Mouse (Mus musculus): Measurements from ENCODE around the gene Krt222.
"Not testable (repeated sequence)": the region's sequence is repeated elsewhere in the genome, so short reads cannot be mapped to it uniquely, and the experiment has no call there.

Krt222 gene

GRCm38 (mm10) chr11:99243820-99244374 is at the start of gene Krt222:
TSS of gene Krt222 (minus strand) at chr11:99244085.
- DNase-seq (ENCODE audit: low read depth in 2 of 2, low spot score in 2 of 2) = no peak

GRCm38 (mm10) chr11:99292846-99293245 is 49.0 kb upstream of the Krt222 start:
- DNase-seq (ENCODE audit: low read depth in 2 of 2, low spot score in 2 of 2) = peak; percentile 34 to 59

GRCm38 (mm10) chr11:99284833-99285312 is 41.0 kb upstream of the Krt222 start, which contains the start of gene Krt24:
TSS of gene Krt24 (minus strand) at chr11:99285262.
- DNase-seq (ENCODE audit: low read depth in 2 of 2, low spot score in 2 of 2) = no peak

GRCm38 (mm10) chr11:99284011-99284410 is 40.1 kb upstream of the Krt222 start:
- no peak for DNase-seq (ENCODE audit: low read depth in 2 of 2, low spot score in 2 of 2)

GRCm38 (mm10) chr11:99283334-99283733 is 39.4 kb upstream of the Krt222 start:
- DNase-seq (ENCODE audit: low read depth in 2 of 2, low spot score in 2 of 2) = no peak

- no peak for DNase-seq (ENCODE audit: low read depth in 2 of 2, low spot score in 2 of 2)
Measured at GRCm38 (mm10) chr11:99281116-99281515, 37.2 kb upstream of the Krt222 start.

- DNase-seq (ENCODE audit: low read depth in 2 of 2, low spot score in 2 of 2) = no peak
Measured at GRCm38 (mm10) chr11:99279986-99280385, 36.1 kb upstream of the Krt222 start.

- DNase-seq (ENCODE audit: low read depth in 2 of 2, low spot score in 2 of 2) = no peak
Measured at GRCm38 (mm10) chr11:99276786-99277185, 32.9 kb upstream of the Krt222 start.

GRCm38 (mm10) chr11:99275624-99276023 is 31.7 kb upstream of the Krt222 start:
- no peak for DNase-seq (ENCODE audit: low read depth in 2 of 2, low spot score in 2 of 2)

GRCm38 (mm10) chr11:99272721-99273120 is 28.8 kb upstream of the Krt222 start:
- DNase-seq (ENCODE audit: low read depth in 2 of 2, low spot score in 2 of 2) = no peak

GRCm38 (mm10) chr11:99269192-99269591 is 25.3 kb upstream of the Krt222 start:
- no peak for DNase-seq (ENCODE audit: low read depth in 2 of 2, low spot score in 2 of 2)

GRCm38 (mm10) chr11:99265796-99266195 is 21.9 kb upstream of the Krt222 start:
- DNase-seq (ENCODE audit: low read depth in 2 of 2, low spot score in 2 of 2) = no peak

- DNase-seq (ENCODE audit: low read depth in 2 of 2, low spot score in 2 of 2) = no peak
Measured at GRCm38 (mm10) chr11:99265220-99265619, 21.3 kb upstream of the Krt222 start.

- DNase-seq (ENCODE audit: low read depth in 2 of 2, low spot score in 2 of 2) = no peak
Measured at GRCm38 (mm10) chr11:99256213-99256612, 12.3 kb upstream of the Krt222 start.

GRCm38 (mm10) chr11:99255316-99255715 is 11.4 kb upstream of the Krt222 start:
- DNase-seq (ENCODE audit: low read depth in 2 of 2, low spot score in 2 of 2) = peak; percentile 20 to 52

GRCm38 (mm10) chr11:99253893-99254292 is 10.0 kb upstream of the Krt222 start:
- no peak for DNase-seq (ENCODE audit: low read depth in 2 of 2, low spot score in 2 of 2)

GRCm38 (mm10) chr11:99252671-99253070 is 8.8 kb upstream of the Krt222 start:
- no peak for DNase-seq (ENCODE audit: low read depth in 2 of 2, low spot score in 2 of 2)

- no peak for DNase-seq (ENCODE audit: low read depth in 2 of 2, low spot score in 2 of 2)
Measured at GRCm38 (mm10) chr11:99250666-99251065, 6.8 kb upstream of the Krt222 start.

GRCm38 (mm10) chr11:99250241-99250640 is 6.4 kb upstream of the Krt222 start:
- DNase-seq (ENCODE audit: low read depth in 2 of 2, low spot score in 2 of 2) = no peak

- DNase-seq (ENCODE audit: low read depth in 2 of 2, low spot score in 2 of 2) = peak in 1 of 2 experiments; percentile 26
Measured at GRCm38 (mm10) chr11:99249115-99249514, 5.2 kb upstream of the Krt222 start.

GRCm38 (mm10) chr11:99247916-99248315 is 4.0 kb upstream of the Krt222 start:
- no peak for DNase-seq (ENCODE audit: low read depth in 2 of 2, low spot score in 2 of 2)

GRCm38 (mm10) chr11:99244519-99244918 is 634 bp upstream of the Krt222 start:
- DNase-seq (ENCODE audit: low read depth in 2 of 2, low spot score in 2 of 2) = not testable (repeated sequence)

- DNase-seq (ENCODE audit: low read depth in 2 of 2, low spot score in 2 of 2) = no peak
Measured at GRCm38 (mm10) chr11:99243200-99243819, 575 bp downstream of the Krt222 start.

All from CD8-positive naive resting alpha-beta T cell, adult 2 months (primary cell).